Mouse (Mus musculus) CD4-positive, CD25-positive, alpha-beta regulatory T cell, adult 4 months (primary cell): ENCODE data around the gene Hmg20a. TPM values are rescaled to one million over a fixed set of nuclear protein-coding genes. Genes with fewer than 3 reads are reported as not detected.

Source experiments
- ATAC-seq: one replicate; pipeline ENCODE4 v1.8.0; 2017
- polyA plus RNA-seq, 2 experiments: library from polyadenylated mRNA; unstranded; fragments of 100-300 nt; shearing (Covaris generic); gene quantifications; one replicate each; pipeline ENCODE4 v1.2.1; 2017

Hmg20a gene
- polyA plus RNA-seq, 2 experiments from 2014 or later: 57.1 to 75.0 TPM

GRCm38 (mm10) chr9:56499324-56500067 lies 81.1 kb downstream of the Hmg20a start:
- ATAC-seq: no peak

- no peak for ATAC-seq
These were observed 82.6 kb downstream of the Hmg20a start for GRCm38 (mm10) chr9:56500893-56501590.

- no peak for ATAC-seq
These were observed 83.5 kb downstream of the Hmg20a start for GRCm38 (mm10) chr9:56501721-56502542.

GRCm38 (mm10) chr9:56502543-56502971 lies 84.1 kb downstream of the Hmg20a start:
- ATAC-seq: no peak

GRCm38 (mm10) chr9:56503621-56504500 lies 85.5 kb downstream of the Hmg20a start:
- no peak for ATAC-seq

GRCm38 (mm10) chr9:56504511-56504910 lies 86.1 kb downstream of the Hmg20a start:
- ATAC-seq: no peak

- ATAC-seq: no peak
These were observed 86.8 kb downstream of the Hmg20a start for GRCm38 (mm10) chr9:56505083-56505792.

- ATAC-seq: peak; percentile 89
These were observed 87.7 kb downstream of the Hmg20a start for GRCm38 (mm10) chr9:56505793-56506755.

- peak; percentile 17 for ATAC-seq
These were observed 88.7 kb downstream of the Hmg20a start for GRCm38 (mm10) chr9:56506931-56507681.

GRCm38 (mm10) chr9:56507682-56508061 lies 89.3 kb downstream of the Hmg20a start:
- no peak for ATAC-seq

GRCm38 (mm10) chr9:56508835-56509451 lies 90.5 kb downstream of the Hmg20a start:
- no peak for ATAC-seq

GRCm38 (mm10) chr9:56510281-56510680 lies 91.9 kb downstream of the Hmg20a start:
- ATAC-seq: no peak

GRCm38 (mm10) chr9:56512486-56512885 lies 94.1 kb downstream of the Hmg20a start:
- ATAC-seq: no peak

- no peak for ATAC-seq
These were observed 96.7 kb downstream of the Hmg20a start for GRCm38 (mm10) chr9:56515110-56515509.

- no peak for ATAC-seq
These were observed 97.8 kb downstream of the Hmg20a start for GRCm38 (mm10) chr9:56516219-56516618.

- ATAC-seq: no peak
These were observed 98.4 kb downstream of the Hmg20a start for GRCm38 (mm10) chr9:56516692-56517263.

- no peak for ATAC-seq
These were observed 103.9 kb downstream of the Hmg20a start for GRCm38 (mm10) chr9:56522281-56522680.

GRCm38 (mm10) chr9:56527951-56528350 lies 109.5 kb downstream of the Hmg20a start:
- ATAC-seq: no peak

- no peak for ATAC-seq
These were observed 113.6 kb downstream of the Hmg20a start for GRCm38 (mm10) chr9:56531991-56532390.
